Mouse (Mus musculus): ENCODE measurements around the gene Muc4. TPM values are rescaled to one million over a fixed set of nuclear protein-coding genes. Genes with fewer than 3 reads are reported as not detected.
A peak's percentile ranks its signal among the peaks of the same experiment; 100 is the strongest.

Gene Muc4
- polyA plus RNA-seq, 1 experiment from 2014 or later, result 0.28 TPM

- no peak for TF ChIP-seq CTCF (IDR thresholded peaks at IDR 0.05; ENCODE audit: low read depth)
- Histone ChIP-seq H3K4me1 (replicated peaks; ENCODE audit: insufficient read depth, low read length) (peaks cover 6% of the 10 kb centered on the region), H3K9ac (ENCODE audit: low read depth, low read length) (no peak overlapping the region), H3K4me3 (replicated peaks; ENCODE audit: low read depth, low read length) (no peak overlapping the region), H3K36me3 (ENCODE audit: insufficient read depth, low read length) (no peaks in the 10 kb centered on the region), H3K4me2 (ENCODE audit: low read length) (no peak overlapping the region), H3K9me3 (replicated peaks; ENCODE audit: low read length) (no peaks in the 10 kb centered on the region), H3K27me3 (ENCODE audit: insufficient read depth, low read length) (no peaks in the 10 kb centered on the region), H3K27ac (peak overlapping the region; percentile 47; the same call in 1 of the 2 replicates)
- ATAC-seq (replicated peaks; ENCODE audit: low FRiP score, low read depth), result peak; percentile 29; the same call in 1 of the 2 replicates
- 48% methylated on average over 10 of the region's 10 CpGs for WGBS
- DNase-seq (ENCODE audit: low spot score), result no peak
Measured at GRCm38 (mm10) chr16:32708457-32709033, 27.1 kb upstream of the Muc4 start.

- H3K9ac ChIP-seq (ENCODE audit: low read depth, low read length), result no peak overlapping the region
- no peaks in the 10 kb centered on the region for H3K36me3 ChIP-seq (ENCODE audit: insufficient read depth, low read length)
- ATAC-seq (replicated peaks; ENCODE audit: low FRiP score, low read depth), result no peak
- peak overlapping the region; percentile 47; the same call in 1 of the 2 replicates for H3K27ac ChIP-seq
- no peak for DNase-seq (ENCODE audit: low spot score)
- H3K4me2 ChIP-seq (ENCODE audit: low read length), result no peak overlapping the region
- peaks cover 6% of the 10 kb centered on the region for H3K4me1 ChIP-seq (replicated peaks; ENCODE audit: insufficient read depth, low read length)
- H3K4me3 ChIP-seq (replicated peaks; ENCODE audit: low read depth, low read length), result no peak overlapping the region
- H3K9me3 ChIP-seq (replicated peaks; ENCODE audit: low read length), result no peaks in the 10 kb centered on the region
- 78% methylated on average over 8 of the region's 8 CpGs for WGBS
- H3K27me3 ChIP-seq (ENCODE audit: insufficient read depth, low read length), result no peaks in the 10 kb centered on the region
- no peak for TF ChIP-seq CTCF (IDR thresholded peaks at IDR 0.05; ENCODE audit: low read depth)
Measured at GRCm38 (mm10) chr16:32709116-32709515, 26.6 kb upstream of the Muc4 start.

- DNase-seq (ENCODE audit: low spot score), result no peak
- Histone ChIP-seq H3K36me3 (ENCODE audit: insufficient read depth, low read length) (no peaks in the 10 kb centered on the region), H3K9me3 (replicated peaks; ENCODE audit: low read length) (no peaks in the 10 kb centered on the region), H3K27ac (no peak overlapping the region), H3K4me3 (replicated peaks; ENCODE audit: low read depth, low read length) (no peak overlapping the region), H3K27me3 (ENCODE audit: insufficient read depth, low read length) (no peaks in the 10 kb centered on the region), H3K4me2 (ENCODE audit: low read length) (no peak overlapping the region), H3K9ac (ENCODE audit: low read depth, low read length) (no peak overlapping the region), H3K4me1 (replicated peaks; ENCODE audit: insufficient read depth, low read length) (peaks cover 6% of the 10 kb centered on the region)
- no peak for TF ChIP-seq CTCF (IDR thresholded peaks at IDR 0.05; ENCODE audit: low read depth)
- ATAC-seq (replicated peaks; ENCODE audit: low FRiP score, low read depth), result no peak
- WGBS, result 58% methylated on average over 14 of the region's 14 CpGs
Measured at GRCm38 (mm10) chr16:32710426-32711070, 25.1 kb upstream of the Muc4 start.

GRCm38 (mm10) chr16:32712202-32712601 is 23.5 kb upstream of the Muc4 start:
- H3K9me3 ChIP-seq (replicated peaks; ENCODE audit: low read length), result no peaks in the 10 kb centered on the region
- peaks cover 4% of the 10 kb centered on the region for H3K4me1 ChIP-seq (replicated peaks; ENCODE audit: insufficient read depth, low read length)
- no peak overlapping the region for H3K4me2 ChIP-seq (ENCODE audit: low read length)
- ATAC-seq (replicated peaks; ENCODE audit: low FRiP score, low read depth), result no peak
- 76% methylated on average over 11 of the region's 11 CpGs for WGBS
- H3K36me3 ChIP-seq (ENCODE audit: insufficient read depth, low read length), result no peaks in the 10 kb centered on the region
- H3K27me3 ChIP-seq (ENCODE audit: insufficient read depth, low read length), result no peaks in the 10 kb centered on the region
- no peak for TF ChIP-seq CTCF (IDR thresholded peaks at IDR 0.05; ENCODE audit: low read depth)
- no peak overlapping the region for H3K27ac ChIP-seq
- no peak overlapping the region for H3K4me3 ChIP-seq (replicated peaks; ENCODE audit: low read depth, low read length)
- DNase-seq (ENCODE audit: low spot score), result no peak
- no peak overlapping the region for H3K9ac ChIP-seq (ENCODE audit: low read depth, low read length)

GRCm38 (mm10) chr16:32713556-32713955 is 22.1 kb upstream of the Muc4 start:
- no peak for DNase-seq (ENCODE audit: low spot score)
- no peak for TF ChIP-seq CTCF (IDR thresholded peaks at IDR 0.05; ENCODE audit: low read depth)
- H3K4me2 ChIP-seq (ENCODE audit: low read length), result no peak overlapping the region
- no peak for ATAC-seq (replicated peaks; ENCODE audit: low FRiP score, low read depth)
- no peaks in the 10 kb centered on the region for H3K27me3 ChIP-seq (ENCODE audit: insufficient read depth, low read length)
- no peak overlapping the region for H3K4me3 ChIP-seq (replicated peaks; ENCODE audit: low read depth, low read length)
- H3K9me3 ChIP-seq (replicated peaks; ENCODE audit: low read length), result no peaks in the 10 kb centered on the region
- no peak overlapping the region for H3K9ac ChIP-seq (ENCODE audit: low read depth, low read length)
- whole genome bisulfite sequencing, result 71% methylated on average over 6 of the region's 6 CpGs
- no peaks in the 10 kb centered on the region for H3K4me1 ChIP-seq (replicated peaks; ENCODE audit: insufficient read depth, low read length)
- no peaks in the 10 kb centered on the region for H3K36me3 ChIP-seq (ENCODE audit: insufficient read depth, low read length)
- H3K27ac ChIP-seq, result no peak overlapping the region

- 27% methylated on average over 13 of the region's 13 CpGs for WGBS
- TF ChIP-seq CTCF (IDR thresholded peaks at IDR 0.05; ENCODE audit: low read depth), result peak; percentile 56
- ATAC-seq (replicated peaks; ENCODE audit: low FRiP score, low read depth), result no peak
- Histone ChIP-seq H3K36me3 (ENCODE audit: insufficient read depth, low read length) (no peaks in the 10 kb centered on the region), H3K4me3 (replicated peaks; ENCODE audit: low read depth, low read length) (no peak overlapping the region), H3K27ac (no peak overlapping the region), H3K9me3 (replicated peaks; ENCODE audit: low read length) (no peaks in the 10 kb centered on the region), H3K9ac (ENCODE audit: low read depth, low read length) (no peak overlapping the region), H3K4me2 (ENCODE audit: low read length) (no peak overlapping the region), H3K27me3 (ENCODE audit: insufficient read depth, low read length) (no peaks in the 10 kb centered on the region), H3K4me1 (replicated peaks; ENCODE audit: insufficient read depth, low read length) (no peaks in the 10 kb centered on the region)
- DNase-seq (ENCODE audit: low spot score), result peak; percentile 44
Measured at GRCm38 (mm10) chr16:32715364-32715763, 20.3 kb upstream of the Muc4 start.
